Mouse (Mus musculus): Measurements from ENCODE around the gene Tnnt3.

The Tnnt3 gene

DNA sequence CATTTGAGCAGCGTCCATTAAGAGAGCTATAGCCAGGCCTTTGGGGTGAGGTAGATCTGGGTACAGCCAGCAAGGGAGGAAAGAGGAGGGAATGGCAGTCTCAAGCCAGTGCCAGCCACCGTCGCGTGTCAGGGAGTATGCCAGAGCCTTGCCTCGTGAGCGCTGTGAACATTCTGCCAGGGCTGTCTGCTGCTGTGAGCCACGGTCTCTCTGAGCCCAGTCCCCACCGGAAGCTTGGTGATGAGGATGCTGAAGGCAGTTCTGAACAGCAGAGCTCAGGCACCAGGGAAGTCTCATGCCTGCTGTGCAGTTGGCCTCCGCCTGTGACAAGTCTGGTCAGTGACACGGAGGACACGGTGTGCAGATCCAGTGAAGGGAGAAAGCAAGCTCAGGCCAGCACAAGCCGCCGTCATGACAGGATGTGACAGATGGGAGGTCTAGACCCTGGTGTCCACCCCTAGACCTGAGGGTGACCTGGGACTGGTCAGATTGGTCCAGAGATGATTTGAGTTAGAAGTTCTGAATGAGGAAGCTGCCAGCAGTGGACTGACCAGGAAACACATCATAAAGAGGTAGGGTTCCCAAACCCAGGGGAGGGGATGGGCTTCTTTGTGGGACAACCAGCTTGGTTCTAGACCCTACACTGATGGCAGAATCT lies 21.7 kb upstream of the Tnnt3 start:
- no peak for DNase-seq (ENCODE audit: low spot score in 2 of 2)

DNA sequence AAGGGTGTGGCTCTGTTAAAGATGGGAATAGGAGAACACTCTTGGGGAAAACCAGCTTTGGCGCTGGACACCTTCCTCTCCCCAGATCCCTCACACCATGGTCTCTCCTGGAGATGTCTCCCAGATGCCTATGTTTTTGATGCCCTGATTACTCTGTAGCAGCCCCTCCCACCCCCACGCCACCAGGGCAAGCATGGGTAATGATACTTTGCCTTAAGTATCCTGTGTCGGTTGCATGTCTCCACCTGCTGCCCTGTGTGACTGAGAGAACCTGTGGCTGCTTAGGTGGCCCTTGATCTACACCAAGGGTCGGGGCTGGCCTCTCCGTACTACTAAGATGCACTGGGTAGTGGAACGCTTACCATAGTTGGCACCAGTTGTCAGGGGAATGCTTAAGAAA lies 20.6 kb upstream of the Tnnt3 start:
- DNase-seq (ENCODE audit: low spot score in 2 of 2): no peak

DNA sequence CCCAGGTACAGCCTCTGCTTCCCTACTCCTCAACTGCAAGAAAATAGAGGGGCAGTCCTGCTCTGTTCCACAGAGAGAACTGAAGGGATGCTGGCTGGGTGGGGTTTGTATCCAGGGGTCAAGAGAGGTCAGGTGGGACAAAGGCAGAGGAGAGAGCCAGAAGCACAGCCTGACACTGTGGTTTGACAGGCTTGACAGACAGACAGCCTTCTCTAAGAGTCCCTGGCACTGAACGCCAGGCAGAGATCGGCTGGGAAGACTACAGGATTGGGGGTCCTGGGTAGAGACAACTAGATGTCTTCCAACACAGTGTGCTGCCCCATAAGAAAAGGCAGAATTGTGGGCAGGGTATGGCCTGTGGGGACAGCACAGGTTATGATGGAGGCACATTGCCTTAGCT lies 20.1 kb upstream of the Tnnt3 start:
- no peak for DNase-seq (ENCODE audit: low spot score in 2 of 2)

DNA sequence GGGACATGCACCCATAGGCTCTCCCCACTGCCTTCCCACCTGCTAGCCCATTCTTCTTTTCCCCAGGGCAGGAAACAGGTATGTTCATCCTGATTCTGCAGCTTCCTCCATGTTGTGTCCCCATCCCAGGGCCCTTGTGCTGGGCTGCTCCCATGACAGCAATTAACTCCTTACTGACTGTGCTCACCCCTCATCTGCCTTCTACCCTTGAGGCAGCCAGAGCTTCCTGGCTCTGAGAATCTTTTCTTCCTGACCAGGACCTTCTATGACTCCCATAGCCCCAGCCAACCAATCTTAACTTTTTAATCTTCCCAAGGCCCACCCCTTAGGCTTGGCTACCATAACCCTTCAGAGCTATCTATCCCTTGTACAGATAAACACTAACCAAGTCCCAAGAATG lies 19.3 kb upstream of the Tnnt3 start:
- DNase-seq (ENCODE audit: low spot score in 2 of 2): no peak

DNA sequence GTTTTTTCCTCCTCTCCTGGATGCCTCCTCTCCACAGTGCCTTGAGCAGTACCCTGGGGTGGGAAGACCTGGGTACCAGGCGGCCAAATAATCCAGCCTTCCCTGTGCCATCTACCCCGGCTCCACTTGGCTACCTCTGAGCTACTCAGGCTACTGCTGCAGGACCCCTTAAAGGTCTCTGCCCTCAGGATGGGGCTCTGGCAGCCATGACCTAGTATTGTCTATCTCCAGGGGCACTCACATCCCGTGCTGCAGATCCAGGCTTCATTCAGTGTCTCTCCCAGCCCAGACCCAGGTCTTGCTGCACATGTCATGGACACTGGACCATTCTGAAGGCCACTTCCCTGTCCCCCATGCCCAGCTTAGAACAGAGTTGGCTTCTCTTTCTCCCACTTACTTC lies 18.8 kb upstream of the Tnnt3 start:
- DNase-seq (ENCODE audit: low spot score in 2 of 2): no peak

DNA sequence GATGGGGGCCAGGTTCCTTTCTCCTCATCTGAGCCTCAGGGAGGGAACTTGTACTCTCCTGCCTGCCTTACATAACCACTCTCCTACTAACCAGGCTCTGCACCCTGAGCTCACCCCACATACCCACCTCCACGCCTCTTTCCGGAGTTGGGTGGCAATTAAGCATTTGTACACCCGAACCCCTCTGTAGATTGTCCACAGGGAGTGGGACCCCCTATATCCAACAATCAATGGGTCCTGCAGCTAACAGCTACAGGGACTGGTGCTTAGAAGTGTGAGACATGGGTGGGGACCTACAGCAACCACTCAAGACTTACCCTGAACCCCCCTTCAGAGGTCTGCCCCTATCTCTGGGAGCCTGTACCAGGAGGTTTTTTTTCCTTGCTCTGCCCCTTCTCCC lies 18.0 kb upstream of the Tnnt3 start:
- no peak for DNase-seq (ENCODE audit: low spot score in 2 of 2)

DNA sequence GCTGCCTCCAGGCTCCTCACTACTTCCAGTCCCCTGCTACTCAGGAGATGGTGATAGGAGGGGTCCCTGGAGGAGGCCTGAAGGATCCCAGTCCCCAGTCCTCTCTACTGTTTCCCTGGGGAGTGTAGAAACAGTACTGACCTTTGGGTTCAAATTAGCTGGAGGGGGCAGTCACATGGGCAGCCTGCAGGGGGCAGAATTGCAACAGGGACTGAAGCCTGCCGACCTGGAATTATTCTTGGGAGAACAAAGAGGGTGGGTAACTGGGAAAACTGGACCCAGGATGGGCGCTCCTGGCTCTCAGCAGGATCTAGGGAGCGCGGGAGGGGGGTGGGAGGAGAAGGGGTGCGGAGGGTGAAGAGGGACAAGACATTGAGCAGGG lies 17.5 kb upstream of the Tnnt3 start:
- DNase-seq (ENCODE audit: low spot score in 2 of 2): no peak

DNA sequence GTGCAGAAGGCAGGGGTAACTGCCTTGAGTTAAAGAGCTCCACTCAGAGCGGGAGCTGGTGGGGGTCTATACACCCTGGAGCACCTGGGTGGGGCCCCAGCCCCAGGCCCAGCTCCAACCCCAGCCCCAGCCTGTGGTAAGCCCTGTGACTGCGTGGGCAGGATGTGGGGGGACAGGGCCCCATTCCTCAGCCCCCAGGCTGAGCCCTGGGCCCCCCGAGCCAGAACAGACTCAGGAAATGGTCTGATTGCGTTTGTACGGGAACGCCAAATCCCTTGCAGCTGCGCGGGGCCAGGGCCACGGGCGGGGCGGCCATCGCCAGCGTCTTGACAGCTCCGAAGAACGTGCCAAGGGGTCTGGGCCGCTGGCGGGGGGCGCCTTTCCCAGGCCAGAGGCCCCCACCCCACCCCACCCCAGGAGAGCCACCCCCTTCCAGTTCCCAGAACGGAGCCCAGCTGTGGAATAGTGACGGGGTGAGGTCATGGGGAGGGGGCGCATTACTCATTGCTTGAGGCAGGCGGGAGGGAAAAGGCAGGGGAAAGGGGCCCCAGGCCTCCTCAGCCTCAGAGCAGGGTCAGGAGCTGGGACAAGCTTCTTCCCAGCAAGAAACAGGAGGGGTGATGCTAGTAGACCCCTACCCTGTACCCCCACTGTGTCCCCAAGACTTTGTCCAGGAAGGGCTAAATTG lies 16.9 kb upstream of the Tnnt3 start:
- no peak for DNase-seq (ENCODE audit: low spot score in 2 of 2)

DNA sequence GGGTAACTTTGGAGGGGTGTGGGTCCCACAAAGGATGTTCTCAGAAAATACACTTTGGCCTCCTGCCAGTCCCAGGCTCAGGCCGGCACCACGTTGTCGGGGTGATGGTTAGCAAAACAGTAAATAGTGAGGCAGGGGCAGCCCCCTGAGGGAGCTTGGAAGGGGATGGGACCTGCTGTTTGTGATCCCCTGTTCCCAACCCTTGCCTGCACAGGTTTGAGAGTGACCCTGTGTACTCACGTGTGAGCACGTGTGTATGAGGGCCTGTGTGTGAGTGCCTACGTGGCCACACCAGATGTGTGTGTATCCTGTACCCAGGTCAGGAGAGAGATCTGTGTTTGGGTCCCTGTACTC lies 16.4 kb upstream of the Tnnt3 start:
- DNase-seq (ENCODE audit: low spot score in 2 of 2): no peak

DNA sequence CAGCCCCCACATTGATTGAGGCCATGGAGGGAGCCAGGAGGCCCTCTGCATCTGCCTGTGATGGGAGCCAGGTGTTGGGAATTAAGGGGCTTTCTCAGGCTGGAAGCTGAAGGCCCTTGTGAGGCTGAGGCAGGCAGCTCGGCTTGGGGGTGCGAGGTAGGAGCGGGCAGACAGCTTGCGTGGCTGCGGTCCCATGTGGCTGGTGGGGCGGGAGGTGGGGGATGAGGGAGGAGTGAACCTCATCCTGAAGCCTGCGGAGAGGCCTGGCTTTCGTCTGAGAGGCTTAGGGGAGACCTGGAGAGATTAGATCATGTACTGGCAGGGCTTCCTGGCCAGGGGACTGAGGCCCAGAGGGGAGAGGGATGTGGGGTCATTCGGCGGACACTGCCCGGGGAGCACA lies 15.5 kb upstream of the Tnnt3 start:
- no peak for DNase-seq (ENCODE audit: low spot score in 2 of 2)

DNA sequence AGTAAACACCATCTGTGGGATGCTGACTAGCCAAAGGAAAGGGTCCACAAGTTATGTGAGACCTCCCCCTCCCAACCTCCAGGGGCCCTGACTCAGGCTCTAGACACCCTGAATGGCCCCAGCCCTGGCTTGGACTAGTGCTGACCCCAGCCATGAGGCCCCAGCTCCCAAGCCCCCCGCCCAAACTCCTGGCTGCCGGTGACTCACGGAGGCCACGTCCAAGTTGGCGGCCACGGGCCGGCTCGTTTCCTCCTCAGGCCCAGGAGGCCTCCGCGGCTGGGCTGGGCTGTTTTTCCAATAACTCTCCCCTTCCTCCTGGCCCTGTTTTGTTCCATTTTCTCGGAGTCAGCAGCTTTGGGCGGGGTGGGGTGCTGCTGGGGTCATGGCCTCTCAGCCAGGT lies 13.9 kb upstream of the Tnnt3 start:
- no peak for DNase-seq (ENCODE audit: low spot score in 2 of 2)

DNA sequence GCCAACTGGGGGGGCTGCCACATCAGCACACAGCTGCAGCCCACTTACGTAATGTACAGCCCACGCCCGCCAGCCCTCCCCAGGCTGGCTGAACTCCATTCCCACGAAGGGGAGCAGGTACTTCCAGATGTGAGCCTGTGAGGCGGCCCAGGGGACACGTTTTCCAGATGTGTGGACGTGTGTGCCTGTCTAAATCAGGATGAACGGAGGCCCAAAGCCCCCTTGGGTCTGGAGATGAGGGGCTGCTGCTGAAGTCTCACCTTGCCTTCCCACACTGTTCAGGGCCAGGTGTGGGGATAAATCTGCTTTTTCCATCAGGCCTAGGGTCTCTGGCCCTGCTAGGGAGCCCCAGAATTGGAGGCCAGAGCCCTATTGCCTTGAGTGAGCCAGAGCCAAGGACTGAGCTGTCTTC lies 11.9 kb upstream of the Tnnt3 start:
- no peak for DNase-seq (ENCODE audit: low spot score in 2 of 2)

DNA sequence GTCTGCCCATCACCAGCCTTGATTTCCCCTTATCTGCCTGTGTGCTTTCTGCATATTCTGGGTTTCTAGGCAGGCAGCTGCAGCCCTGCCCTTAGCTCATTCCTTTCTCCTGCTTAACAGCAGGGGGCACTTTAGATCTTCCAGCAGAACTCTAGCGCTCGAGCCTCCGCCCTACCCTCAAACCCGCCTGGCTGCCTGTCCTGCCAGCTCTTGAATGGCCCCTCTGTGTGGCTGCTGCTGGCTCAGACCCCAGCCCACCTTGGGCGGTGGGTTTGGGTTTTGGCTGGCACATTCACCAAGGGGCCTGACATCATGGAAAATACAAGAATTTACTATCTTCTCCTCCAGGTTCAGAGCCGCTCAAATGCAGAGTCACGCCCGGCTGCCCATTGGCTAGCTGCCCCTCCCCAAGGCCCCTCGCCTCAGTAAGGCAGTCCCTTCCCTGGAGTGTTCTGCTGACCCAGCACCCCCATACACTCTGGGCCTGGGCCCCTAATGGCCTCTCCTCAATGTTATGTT lies 11.2 kb upstream of the Tnnt3 start:
- DNase-seq (ENCODE audit: low spot score in 2 of 2): no peak

DNA sequence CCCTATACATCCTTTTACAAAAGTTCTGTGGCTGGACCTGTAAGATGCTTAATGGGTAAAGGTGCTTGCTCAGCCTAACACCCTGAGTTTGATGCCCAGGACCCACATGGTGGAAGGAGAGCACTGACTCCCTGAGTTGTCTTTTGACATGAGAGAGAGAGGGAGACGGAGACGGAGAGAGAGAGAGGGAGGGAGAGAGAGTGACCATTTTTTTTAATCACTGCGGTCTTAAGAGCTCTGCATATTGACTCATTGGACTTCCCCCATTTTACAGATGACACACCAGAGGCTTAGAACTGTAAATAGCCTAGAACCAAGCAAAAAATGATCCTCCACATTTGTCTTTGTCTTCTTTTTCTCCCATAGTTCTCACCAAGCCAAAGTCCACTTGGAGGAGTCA lies 10.6 kb upstream of the Tnnt3 start:
- no peak for DNase-seq (ENCODE audit: low spot score in 2 of 2)

DNA sequence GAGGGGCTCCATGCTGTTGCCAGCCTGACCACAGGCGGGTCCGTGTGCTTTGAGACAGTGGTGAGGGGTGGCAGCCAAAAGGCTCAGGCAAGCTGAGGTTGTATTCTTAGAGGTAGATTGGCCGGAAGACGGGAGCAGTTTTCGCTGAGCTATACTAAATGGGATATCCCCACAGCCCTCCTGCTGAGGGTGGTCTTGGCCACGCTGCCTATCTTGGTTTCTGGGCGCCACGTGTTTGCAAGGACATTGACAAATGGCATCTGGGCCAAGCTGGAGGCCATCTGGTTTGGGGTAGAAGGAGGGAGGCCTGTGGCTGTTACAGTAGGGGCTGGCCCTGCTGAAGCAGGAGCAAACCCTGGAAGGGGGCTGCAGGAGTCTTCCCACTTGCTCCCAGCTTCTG lies 5.1 kb upstream of the Tnnt3 start:
- no peak for DNase-seq (ENCODE audit: low spot score in 2 of 2)

DNA sequence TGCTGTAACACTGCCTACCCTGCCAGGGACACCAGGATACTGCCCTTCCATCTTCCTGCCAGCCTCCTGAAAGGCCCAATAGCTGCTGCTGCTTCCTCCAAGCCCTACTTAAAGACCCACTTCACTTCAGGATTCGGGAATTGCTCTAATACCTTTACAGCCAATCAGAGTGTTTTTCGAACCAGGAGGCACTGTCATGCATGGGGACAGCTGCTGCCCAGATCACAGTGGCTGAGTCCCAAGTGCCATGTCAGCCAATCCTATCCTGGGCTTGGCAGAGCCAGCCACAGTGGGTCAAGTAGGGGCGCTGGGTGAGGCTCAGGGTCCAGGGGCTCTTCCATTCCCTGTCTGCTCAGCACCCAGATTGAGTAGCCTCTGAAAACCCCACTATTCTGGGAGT lies 2.5 kb upstream of the Tnnt3 start:
- DNase-seq (ENCODE audit: low spot score in 2 of 2): no peak

DNA sequence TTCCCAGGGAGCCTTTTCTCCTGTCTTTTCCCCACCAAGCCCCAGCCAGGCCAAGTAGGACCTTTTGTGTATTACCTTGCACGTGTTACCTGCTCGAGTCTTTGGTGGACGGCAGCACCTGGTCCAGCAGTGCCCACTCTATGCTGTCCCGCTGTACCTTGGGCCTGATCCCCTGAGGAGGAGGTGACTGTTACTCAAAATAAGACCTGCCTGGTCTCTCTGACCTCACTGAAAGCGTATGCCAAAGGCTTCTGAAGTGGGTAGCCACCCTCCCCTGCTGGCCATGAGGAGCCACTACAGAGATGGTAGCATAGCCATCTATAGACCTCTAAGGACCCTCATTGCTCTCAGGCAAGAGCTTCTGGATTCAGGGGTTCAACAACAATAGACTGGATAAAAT lies 1.8 kb upstream of the Tnnt3 start:
- DNase-seq (ENCODE audit: low spot score in 2 of 2): no peak

DNA sequence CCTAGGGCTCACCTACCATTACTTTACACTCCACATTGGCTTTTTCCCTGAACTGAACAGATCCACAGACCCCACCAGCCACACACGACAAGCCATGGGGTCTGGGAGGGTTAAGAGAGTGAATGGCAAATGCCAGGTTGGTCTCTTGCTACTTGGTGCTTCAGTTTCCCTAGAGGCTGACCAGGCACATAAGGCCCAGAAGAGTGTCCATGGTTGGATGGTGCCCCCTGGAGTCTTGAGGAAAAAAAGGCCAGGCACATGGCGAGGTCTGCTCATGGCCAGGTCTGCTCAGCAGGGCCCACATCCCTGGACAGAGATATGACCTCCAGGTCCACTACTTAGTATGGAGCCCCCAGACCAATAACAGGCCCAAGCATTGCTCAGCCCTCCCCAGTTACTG lies 861 bp upstream of the Tnnt3 start:
- DNase-seq (ENCODE audit: low spot score in 2 of 2): no peak

DNA sequence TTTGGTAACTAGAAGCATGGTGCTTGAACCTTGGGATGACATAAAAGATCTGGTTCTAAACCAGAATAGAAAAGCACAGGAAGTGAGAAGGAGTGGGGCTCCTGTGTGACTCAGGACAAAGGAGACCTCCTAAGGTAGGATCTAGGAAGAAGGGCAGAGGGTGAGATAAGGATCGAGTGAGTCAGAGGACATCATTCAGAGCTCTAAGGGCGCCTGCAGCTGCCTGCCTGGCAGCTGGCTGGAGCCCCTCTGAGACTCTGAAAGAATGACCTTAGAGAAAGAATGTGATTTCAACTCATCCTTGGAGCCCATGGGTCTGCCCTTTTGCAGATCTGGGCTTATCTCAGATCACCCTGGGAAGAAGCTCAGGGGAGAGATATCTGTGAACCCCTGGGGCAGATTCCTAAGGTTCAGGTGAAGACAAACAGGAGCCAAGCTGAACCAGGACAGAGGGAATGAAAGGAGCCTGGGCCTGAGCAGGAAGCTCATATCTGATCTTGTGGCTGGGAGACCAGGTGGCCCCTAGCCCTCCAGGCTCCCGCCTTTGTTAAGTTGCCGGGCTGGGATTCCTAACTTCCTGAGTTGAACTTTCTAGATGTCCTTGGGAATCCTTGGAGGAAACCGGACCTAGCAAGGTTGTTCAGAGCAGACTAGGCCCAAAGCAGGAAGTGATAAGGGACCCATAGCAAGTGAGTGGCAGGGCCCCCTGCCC lies 530 bp downstream of the Tnnt3 start:
- DNase-seq (ENCODE audit: low spot score in 2 of 2): no peak

DNA sequence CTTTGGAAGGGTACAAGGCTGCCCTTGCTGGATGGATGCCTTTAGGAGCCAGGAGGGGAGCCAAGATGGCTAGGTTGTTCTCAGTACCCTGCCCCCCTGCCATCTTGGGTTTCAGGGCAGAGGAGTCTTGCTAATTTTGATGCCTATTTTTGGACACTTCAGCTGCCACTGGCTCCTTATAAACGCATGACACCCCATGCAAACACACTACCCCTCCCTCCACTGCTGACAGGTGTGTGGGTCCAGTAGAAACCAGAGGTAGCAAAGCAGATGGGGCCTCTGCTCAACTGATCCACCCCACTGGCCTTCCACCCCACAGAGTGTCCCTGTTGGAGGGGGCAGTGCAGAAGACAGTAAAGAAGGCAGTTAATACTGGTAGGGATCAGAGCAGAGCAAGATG lies 1.4 kb downstream of the Tnnt3 start:
- DNase-seq (ENCODE audit: low spot score in 2 of 2): no peak

DNA sequence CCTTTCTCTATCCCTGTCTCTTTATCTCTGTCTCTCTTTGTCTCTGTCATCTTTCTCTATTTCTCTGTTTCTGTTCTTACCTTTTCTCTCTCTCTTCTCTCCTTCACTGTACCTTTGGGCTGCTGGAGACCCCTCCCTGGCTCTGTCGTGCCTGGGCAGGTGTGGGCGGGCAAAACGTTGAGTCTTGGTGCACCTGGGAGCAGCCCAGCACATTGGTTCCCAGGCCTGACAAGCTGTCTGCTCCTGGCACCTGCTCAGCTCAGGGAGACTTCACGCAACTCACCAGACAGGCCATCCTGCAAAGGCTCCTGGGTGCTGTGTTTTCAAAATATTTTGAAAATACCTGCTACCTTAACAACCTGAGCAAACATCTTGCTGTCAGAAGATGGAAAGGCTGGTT lies 4.6 kb downstream of the Tnnt3 start:
- no peak for DNase-seq (ENCODE audit: low spot score in 2 of 2)

DNA sequence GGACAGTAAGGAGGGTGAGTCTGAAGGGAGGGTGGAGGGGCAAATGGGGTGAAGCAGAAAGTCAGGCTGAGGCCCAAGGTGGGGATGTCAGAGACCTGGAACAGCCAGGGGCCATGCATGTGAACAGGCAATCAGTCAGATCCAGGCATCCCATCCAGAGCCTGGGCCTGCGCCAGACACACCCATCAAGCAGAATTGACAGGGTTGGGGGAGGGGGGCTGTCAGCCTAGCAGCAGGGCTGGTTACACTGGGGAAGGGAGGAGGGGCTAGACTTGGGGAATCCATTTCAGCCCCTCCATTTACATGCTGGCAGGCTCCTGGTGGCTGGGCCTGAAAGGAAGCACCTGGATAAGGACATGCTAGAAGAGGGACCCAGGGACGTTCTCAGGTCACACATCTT lies 7.3 kb downstream of the Tnnt3 start:
- no peak for DNase-seq (ENCODE audit: low spot score in 2 of 2)

DNA sequence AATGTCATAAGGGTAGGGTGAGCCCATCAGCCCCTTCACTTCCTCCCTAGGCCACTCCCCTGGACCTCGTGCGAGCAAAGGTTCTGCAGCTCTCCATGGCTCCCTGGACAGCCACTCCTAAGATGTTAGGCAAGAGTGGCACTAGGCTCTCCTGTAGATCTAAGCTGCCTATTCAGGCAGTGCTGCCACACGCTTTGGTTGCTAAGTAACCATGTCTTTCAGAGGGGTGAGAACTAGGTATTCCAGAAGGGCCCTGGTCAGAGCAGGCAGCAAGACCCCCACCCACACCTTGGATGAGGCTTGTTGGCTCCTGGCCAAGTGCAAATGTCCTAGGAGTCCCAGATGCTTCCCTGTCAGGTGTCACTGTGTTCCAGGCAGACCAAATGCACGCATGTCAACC lies 7.9 kb downstream of the Tnnt3 start:
- DNase-seq (ENCODE audit: low spot score in 2 of 2): no peak

Measured in frontal cortex, postnatal 25 days (tissue).